Mouse (Mus musculus) lung, adult 2 months (tissue): ENCODE measurements around the gene Pdzrn3.

ENCODE experiments used
- CTCF ChIP-seq: fragments of 200-500 bp; IDR thresholded peaks from 2 replicates; pipeline ENCODE4 v1.5.1; 2011; ENCODE audit warnings: mild to moderate bottlenecking, low read length, control low read depth; ENCODE audit not compliant: insufficient read depth
- POLR2A ChIP-seq: fragments of 200-500 bp; IDR thresholded peaks from 2 replicates; pipeline ENCODE4 v1.6.1; 2011; ENCODE audit warnings: low read depth, mild to moderate bottlenecking, control low read depth, low read length, borderline replicate concordance; ENCODE audit errors: extremely low read depth

- TF ChIP-seq POLR2A (no peak), CTCF (no peak)
Observed at GRCm38 (mm10) chr6:101396711-101397110, 19.0 kb upstream of the Pdzrn3 start.
